Mouse (Mus musculus) heart, postnatal 0 days (tissue): ENCODE measurements around the gene Cops3. TPM values are rescaled to one million over a fixed set of nuclear protein-coding genes. Genes with fewer than 3 reads are reported as not detected.

ENCODE experiments used
- ATAC-seq: fragments of 200-750 bp; cut with Nextera tagmentation; 2 replicates; pipeline ENCODE4 v1.8.0; 2017; ENCODE audit warnings: low read depth, moderate number of reproducible peaks, moderate library complexity; ENCODE audit not compliant: insufficient read depth
- DNase-seq: peaks from one replicate; pipeline ENCODE4 v3.0.0-alpha.2; 2016; ENCODE audit warnings: low spot score
- H3K27ac ChIP-seq: fragments of 300-500 bp; sonication (generic); 2 replicates; pipeline ENCODE4 v1.5.1; 2014; ENCODE audit warnings: low read depth, mild to moderate bottlenecking
- H3K27me3 ChIP-seq: fragments of 300-500 bp; sonication (generic); 2 replicates; pipeline ENCODE4 v1.6.1; 2014; ENCODE audit warnings: low read length, mixed read lengths; ENCODE audit not compliant: control insufficient read depth, insufficient read depth
- H3K36me3 ChIP-seq: fragments of 300-500 bp; sonication (generic); replicated peaks from 2 replicates; pipeline ENCODE4 v1.6.1; 2014; ENCODE audit warnings: low read length, mixed read lengths; ENCODE audit not compliant: control insufficient read depth, insufficient read depth
- H3K4me1 ChIP-seq: fragments of 300-500 bp; sonication (generic); 2 replicates; pipeline ENCODE4 v1.6.1; 2014; ENCODE audit warnings: antibody characterized with exemption; ENCODE audit not compliant: control insufficient read depth, insufficient read depth
- H3K4me2 ChIP-seq: fragments of 300-500 bp; sonication (generic); 2 replicates; pipeline ENCODE4 v1.6.1; 2014; ENCODE audit warnings: low read depth, mild to moderate bottlenecking, low read length, moderate library complexity
- H3K4me3 ChIP-seq: fragments of 300-500 bp; sonication (generic); 2 replicates; pipeline ENCODE4 v1.5.1; 2014; ENCODE audit warnings: low read depth, low read length
- H3K9ac ChIP-seq: fragments of 300-500 bp; sonication (generic); replicated peaks from 2 replicates; pipeline ENCODE4 v1.6.1; 2014; ENCODE audit warnings: low read depth, low read length, mixed read lengths
- H3K9me3 ChIP-seq: fragments of 300-500 bp; sonication (generic); replicated peaks from 2 replicates; pipeline ENCODE4 v1.6.1; 2016; ENCODE audit warnings: low read length; ENCODE audit not compliant: control insufficient read depth
- CTCF ChIP-seq: IDR thresholded peaks from 2 replicates; pipeline ENCODE4 v1.5.1; 2016; ENCODE audit warnings: antibody characterized with exemption, control low read depth, low read depth
- EP300 ChIP-seq: IDR thresholded peaks from 2 replicates; pipeline ENCODE4 v1.6.1; 2016; ENCODE audit warnings: antibody characterized with exemption, low read depth
- WGBS: fragments of 180-500 bp; shearing (Covaris S2); extraction: QIAGEN DNeasy Blood & Tissue Kit; methylation state at CpG from one replicate; pipeline ENCODE4 v1.1.7; 2014; 5-methylcytosine and 5-hydroxymethylcytosine counted together
- polyA plus RNA-seq: library from polyadenylated mRNA; unstranded; fragments of >200 nt; fragmentation: Nextera tagmentation; extraction: Ambion mirVana; gene quantifications from 2 replicates; pipeline ENCODE4 v1.2.1, GENCODE M21; 2015
- total RNA-seq: library from RNA; depleted of rRNA; stranded (reverse); fragments of >200 nt; gene quantifications from 2 replicates; pipeline ENCODE4 v1.2.3, GENCODE M21; 2014; ENCODE audit warnings: low replicate concordance

The Cops3 gene
- total and polyA plus RNA-seq, 2 experiments from 2014 or later, result 119 to 131 TPM

DNA sequence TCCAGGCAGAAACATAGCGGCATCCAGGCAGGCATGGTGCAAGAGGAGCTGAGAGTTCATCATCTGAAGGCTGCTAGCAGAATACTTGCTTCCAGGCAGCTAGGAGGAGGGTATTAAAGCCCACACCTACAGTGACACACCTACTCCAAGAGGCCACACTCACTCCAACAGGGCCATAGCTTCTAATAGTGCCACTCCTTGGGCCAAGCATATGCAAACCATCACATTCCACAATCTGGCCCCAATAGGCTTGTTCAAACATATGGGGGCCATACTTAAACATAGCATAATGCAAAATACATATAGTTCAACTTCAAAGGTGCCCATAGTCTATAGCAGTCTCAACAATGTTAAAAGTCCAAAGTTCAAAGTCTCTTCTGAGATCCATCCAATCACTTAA is 50.3 kb downstream of the Cops3 start:
- H3K36me3 ChIP-seq, result peaks cover 32% of the 10 kb centered on the region
- H3K9ac ChIP-seq, result no peak overlapping the region
- WGBS, result 81% methylated on average over 1 of the region's 1 CpGs
- ATAC-seq, result no peak
- H3K4me1 ChIP-seq, result 0 out of 2 replicates have a peak, but pooled peaks cover 4% of the 10 kb centered on the region
- TF ChIP-seq CTCF, result no peak
- TF ChIP-seq EP300, result no peak
- no peaks in the 10 kb centered on the region for H3K9me3 ChIP-seq
- no peak overlapping the region for H3K27ac ChIP-seq
- H3K4me3 ChIP-seq, result no peak overlapping the region
- no peak overlapping the region for H3K4me2 ChIP-seq
- no peaks in the 10 kb centered on the region for H3K27me3 ChIP-seq
- no peak for DNase-seq

DNA sequence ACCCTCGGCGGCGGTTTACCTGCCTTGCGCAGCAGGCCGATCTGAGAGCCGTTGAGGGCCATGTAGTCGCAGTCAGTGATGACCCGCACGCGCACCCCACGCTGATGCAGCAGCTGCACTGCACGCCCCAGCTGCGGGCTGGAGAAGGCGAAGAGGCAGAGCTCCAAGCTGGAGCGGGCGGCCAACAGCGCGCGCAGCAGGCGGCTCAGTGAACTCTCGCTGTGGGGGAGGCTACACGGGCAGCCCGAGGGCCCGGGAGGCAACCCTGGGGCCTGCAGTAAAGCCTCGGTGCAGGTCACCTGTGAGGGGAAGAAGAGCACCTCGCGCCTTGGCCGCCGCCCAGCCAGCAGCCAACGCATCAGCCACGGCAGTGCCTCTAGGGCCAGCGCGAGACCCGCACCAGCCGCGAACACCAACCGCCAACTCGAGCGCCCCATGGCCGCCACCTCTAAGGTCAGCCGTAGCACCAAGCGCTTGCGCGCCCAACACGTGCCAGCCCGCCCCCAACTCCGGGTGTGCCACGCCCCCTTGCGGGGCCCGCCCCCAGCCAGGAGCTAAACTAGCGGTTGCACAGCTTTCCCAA is 52.3 kb downstream of the Cops3 start, which contains the start of gene Pld6:
Gene Pld6 (minus strand): TSS at position 447 of the 583 bp plus-strand sequence.
- peak; percentile 21; the same call in 1 of the 2 replicates for TF ChIP-seq CTCF
- TF ChIP-seq EP300, result no peak
- Histone ChIP-seq H3K4me3 (peak within 1 kb of the TSS; percentile 46), H3K9ac (peak within 1 kb of the TSS; percentile 47), H3K27me3 (no peaks in the 10 kb centered on the region), H3K9me3 (no peaks in the 10 kb centered on the region), H3K27ac (no peak within 1 kb of the TSS), H3K4me1 (0 out of 2 replicates have a peak, but pooled peaks cover 4% of the 10 kb centered on the region), H3K36me3 (peaks cover 12% of the 10 kb centered on the region), H3K4me2 (peak within 1 kb of the TSS; percentile 73)
- ATAC-seq (peak; percentile 86), DNase-seq (peak; percentile 59)
- 1% methylated on average over 50 of the region's 51 CpGs for WGBS

DNA sequence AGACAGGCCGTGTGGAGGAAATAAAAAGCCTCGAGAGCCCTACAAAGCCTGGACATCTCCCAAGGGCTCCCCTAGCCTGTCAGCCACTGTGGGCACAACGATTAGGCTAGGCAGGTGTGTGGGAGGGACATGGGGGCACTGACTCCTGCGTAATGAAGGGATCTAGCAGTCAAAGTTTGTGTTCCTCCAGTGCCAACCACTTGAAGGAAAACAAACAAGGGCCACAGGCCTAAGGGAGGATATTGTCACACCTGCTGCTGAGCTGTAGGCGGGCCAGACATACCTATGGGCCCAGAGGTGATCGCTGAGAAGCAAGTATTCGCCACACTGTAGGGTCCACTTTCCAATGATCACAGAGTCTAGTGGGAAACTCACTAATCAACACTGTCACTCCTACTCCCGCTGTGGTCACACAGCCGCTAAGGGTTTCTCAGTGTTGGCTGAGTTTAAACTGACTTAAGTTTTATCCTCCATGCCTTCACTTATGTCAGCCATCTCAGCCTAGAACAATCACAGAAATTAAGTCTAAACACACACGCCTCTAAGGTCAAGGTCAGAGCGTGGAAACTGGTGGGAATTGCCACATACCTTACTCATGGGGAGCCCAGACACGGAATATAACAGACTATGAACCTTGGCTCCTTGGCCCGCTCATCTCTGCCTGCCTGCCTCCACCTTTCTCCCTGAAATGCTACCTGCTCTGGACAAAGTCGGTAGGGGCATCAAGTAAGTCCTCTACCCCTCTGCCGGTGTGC is 53.0 kb downstream of the Cops3 start:
- Histone ChIP-seq H3K9ac (peak overlapping the region; percentile 47; the same call in 1 of the 2 replicates), H3K4me1 (0 out of 2 replicates have a peak, but pooled peaks cover 4% of the 10 kb centered on the region), H3K27ac (no peak overlapping the region), H3K36me3 (peaks cover 5% of the 10 kb centered on the region), H3K4me2 (peak overlapping the region; percentile 73), H3K9me3 (no peaks in the 10 kb centered on the region), H3K4me3 (peak overlapping the region; percentile 46), H3K27me3 (no peaks in the 10 kb centered on the region)
- TF ChIP-seq EP300 (no peak), CTCF (no peak)
- ATAC-seq, result no peak
- WGBS, result 52% methylated on average over 15 of the region's 15 CpGs
- no peak for DNase-seq

DNA sequence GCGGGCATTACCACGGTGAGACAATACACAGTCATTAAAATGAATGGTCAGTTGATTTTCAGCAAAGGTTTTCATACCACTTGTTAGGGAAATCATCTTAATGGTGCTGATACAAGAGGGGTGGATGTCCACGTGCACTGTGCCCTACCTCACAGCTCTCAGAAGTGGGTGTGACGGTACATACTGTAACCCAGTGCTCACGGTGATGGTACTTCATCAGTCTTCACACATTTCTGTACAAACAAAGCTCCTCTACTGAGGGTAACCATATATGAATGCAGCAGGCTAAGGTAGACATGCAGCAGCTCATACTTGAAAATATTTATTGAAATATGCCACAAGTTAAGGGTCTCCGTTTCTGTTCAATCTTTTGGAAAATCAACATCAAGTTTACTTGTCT is 56.0 kb downstream of the Cops3 start:
- no peak for DNase-seq
- Histone ChIP-seq H3K4me2 (no peak overlapping the region), H3K36me3 (no peaks in the 10 kb centered on the region), H3K4me1 (peaks cover 11% of the 10 kb centered on the region), H3K9ac (no peak overlapping the region), H3K4me3 (no peak overlapping the region), H3K9me3 (no peaks in the 10 kb centered on the region), H3K27ac (no peak overlapping the region), H3K27me3 (no peaks in the 10 kb centered on the region)
- WGBS, result 76% methylated on average over 6 of the region's 6 CpGs
- ATAC-seq, result no peak
- TF ChIP-seq CTCF, result no peak

DNA sequence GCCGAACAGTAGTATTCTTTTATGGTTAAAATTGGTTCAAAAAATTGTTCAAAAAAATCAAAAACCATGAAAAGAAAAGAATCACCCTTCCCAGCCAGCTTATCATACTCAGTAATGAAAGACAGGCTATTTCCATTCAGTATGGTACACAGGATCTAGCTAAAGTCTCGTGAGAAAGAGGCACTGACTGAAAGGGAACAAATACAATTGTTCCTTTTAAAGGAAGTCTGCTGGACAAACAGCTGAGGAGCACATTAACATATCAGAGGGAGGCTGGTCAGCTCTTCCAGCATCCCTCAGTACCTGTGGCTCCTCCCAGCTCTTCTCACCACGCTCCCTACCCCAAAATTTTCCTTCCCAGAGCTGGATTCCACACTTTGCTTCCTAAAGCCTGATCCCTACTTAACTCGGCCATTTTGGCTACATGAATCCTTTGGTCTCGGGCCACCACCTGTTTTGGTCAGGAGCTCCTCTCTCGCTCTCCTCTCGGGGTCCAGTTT is 57.5 kb downstream of the Cops3 start:
- 82% methylated on average over 7 of the region's 7 CpGs for WGBS

More for the DNA sequence above, 57.5 kb downstream of the Cops3 start:
- Histone ChIP-seq H3K4me2 (no peak overlapping the region), H3K9me3 (no peaks in the 10 kb centered on the region), H3K4me1 (peaks cover 7% of the 10 kb centered on the region), H3K4me3 (no peak overlapping the region), H3K27me3 (no peaks in the 10 kb centered on the region), H3K27ac (no peak overlapping the region), H3K36me3 (peaks cover 4% of the 10 kb centered on the region; the same call in 1 of the 2 replicates), H3K9ac (no peak overlapping the region)
- no peak for DNase-seq
- TF ChIP-seq CTCF (no peak), EP300 (no peak)
- ATAC-seq, result no peak
